Mouse (Mus musculus) cerebellum, postnatal 4 days (tissue): ENCODE measurements around the gene Mrtfb.

Experiments
- DNase-seq, 2 experiments: peaks; one replicate each; pipeline ENCODE4 v3.0.0; 2022; ENCODE audit warnings: low spot score in 2 of 2, mixed read lengths in 1 of 2

The Mrtfb gene

DNA sequence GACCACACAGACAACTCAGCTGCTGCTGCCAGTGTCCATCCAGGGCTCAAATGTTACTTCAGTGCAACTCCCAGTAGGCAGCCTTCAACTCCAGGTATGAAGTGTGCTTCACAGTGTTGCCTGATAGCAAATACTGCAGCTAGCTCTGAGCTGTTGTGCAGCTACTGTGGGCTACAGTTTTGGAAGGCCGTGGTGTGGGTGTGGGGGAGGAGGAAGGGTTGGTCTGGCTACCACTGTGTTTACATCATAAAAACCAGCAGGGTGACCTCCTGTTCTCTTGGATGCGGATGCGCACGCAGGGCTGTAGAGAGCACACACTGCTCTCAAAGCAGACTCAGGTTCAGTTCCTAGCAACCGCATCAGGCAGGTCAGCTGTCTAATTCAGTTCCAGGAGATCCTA, 145.3 kb downstream of the Mrtfb start:
- DNase-seq: no peak

DNA sequence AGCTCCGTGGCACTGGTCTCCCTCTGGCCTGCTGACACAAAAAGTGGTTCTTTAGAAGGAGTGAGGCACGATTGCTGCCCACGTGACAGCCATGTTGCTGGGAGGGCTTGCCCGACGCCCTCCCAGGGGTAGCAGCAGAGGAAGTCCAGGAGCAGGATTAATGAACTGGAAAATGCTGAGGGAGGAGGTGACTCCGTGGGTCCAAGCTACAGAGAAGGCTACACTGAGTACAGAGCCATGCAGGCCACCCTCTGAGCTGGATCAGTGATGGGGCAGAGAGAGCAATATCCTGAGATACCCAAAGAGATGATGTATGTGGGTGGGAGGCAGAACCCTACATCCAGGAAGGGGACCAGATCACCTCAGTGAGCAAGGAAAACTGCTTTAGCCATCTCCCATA, 148.4 kb downstream of the Mrtfb start:
- DNase-seq: no peak

DNA sequence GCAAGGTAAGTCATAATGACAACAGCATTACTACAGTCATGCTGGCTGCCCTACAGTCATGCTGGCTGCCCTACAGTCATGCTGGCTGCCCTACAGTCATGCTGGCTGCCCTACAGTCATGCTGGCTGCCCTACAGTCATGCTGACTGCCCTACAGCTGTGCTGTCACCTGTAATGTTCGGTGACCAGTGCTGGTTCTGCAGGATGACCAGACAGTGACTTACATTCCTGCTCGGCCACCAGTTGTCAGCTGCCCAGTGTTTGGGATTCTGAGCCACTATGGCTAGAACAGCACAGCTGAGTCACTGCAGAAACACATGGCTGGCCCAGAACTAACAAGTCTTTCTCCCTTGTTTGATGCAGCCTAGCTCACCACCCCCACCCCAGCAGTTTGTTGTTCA, 149.1 kb downstream of the Mrtfb start:
- DNase-seq: no peak

DNA sequence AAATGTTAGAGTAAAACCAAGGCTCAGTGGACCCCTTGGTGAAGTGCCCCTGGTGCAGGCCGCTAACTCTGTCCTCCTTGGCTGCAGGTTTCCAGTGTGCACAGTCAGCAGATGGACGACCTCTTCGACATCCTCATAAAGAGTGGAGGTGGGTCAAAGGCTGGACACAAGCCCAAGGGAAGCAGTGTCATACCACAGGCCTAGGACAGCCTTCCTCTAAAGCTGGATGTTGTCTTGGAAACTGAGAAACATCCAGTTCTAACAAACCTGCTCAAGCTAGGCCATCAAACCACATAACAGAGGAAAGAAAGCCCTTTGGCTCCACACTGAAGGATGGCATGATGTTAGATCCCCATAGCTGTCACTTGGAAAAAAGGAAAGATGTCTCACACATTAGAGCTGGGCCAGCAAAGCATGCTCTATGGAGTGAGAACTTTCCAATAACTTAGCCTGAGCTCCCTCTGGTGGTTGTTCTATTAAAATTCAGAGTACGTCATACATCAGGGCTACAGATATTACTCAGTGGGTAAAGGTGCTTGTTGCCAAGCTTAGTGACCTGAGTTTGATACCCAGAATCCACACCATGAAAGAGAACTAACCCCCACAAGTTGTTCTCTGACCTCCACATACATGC, 153.4 kb downstream of the Mrtfb start:
- peak in 1 of 2 experiments; percentile 34 for DNase-seq

DNA sequence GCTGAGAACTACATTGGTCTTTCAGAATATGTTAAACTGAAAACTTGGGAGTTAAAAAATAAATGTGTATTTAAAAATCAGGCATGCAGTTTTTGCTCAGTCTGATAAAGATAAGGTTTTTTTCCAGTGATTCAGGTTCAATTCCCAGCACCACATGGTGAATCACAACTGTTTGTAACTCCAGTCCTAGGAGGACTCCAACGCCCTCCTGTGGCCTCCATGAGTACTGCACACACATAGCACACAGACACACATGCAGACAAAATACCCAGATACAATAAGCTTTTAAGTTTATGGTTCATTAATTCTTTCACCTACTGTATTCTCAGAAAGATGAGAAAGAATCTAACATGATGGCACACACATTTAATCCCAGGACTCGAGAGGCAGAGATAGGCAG, 154.5 kb downstream of the Mrtfb start:
- DNase-seq: no peak

DNA sequence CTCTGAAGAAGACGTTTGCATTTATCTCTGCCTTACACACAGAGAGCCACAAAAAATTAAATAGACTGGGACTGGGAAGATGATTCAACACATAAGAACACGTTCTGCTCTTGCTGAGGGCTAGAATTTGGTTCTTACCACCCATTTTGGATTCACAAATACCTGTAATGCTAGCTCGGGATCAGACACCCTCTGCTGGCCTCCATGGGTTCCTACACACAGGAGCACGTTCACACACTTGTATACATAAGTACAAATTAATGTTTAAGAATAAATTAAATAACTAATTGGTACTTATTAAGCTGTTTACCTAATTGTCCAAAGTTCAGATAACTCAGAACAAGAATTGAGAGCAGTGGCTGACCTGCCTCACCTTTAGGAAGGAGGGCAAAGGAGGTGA, 155.2 kb downstream of the Mrtfb start:
- no peak for DNase-seq

DNA sequence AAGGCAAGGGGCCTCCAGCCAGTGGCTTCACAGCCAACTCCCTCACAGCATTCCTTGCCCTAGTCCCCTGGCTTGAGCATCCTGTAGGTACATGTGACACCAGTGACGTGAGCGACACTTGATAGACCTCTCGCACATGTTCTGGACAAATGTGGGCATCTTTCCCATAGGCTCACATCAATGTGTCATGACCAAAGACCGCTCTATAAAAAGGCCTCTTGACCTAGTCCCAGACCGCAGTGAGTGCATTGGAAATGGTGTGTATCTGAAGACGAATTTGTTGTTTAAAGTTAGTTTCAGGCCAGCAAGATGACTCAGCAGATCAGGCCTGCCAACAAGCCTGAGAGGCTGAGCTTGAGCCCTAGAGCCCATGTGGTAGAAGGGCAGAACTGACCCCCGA, 158.3 kb downstream of the Mrtfb start:
- DNase-seq: no peak

DNA sequence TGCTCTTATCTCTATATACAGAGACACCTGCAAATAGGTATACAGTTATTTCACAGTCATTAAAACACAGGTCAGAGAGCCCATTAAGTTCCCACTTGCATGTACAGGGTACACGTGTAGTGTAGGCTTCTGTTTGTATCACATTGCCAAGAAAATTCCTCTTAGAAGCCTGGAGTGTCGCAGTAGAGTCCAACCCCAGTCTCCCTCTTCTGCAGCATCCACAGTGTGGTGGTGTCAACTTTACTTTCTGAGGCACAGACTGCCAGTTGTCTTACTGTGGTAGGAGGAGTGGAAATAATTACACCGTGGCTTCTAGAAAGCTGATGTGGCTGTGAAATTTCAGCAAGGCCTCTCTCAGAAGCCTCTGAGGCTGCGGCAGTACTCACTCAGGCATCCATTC, 158.7 kb downstream of the Mrtfb start:
- DNase-seq: no peak

DNA sequence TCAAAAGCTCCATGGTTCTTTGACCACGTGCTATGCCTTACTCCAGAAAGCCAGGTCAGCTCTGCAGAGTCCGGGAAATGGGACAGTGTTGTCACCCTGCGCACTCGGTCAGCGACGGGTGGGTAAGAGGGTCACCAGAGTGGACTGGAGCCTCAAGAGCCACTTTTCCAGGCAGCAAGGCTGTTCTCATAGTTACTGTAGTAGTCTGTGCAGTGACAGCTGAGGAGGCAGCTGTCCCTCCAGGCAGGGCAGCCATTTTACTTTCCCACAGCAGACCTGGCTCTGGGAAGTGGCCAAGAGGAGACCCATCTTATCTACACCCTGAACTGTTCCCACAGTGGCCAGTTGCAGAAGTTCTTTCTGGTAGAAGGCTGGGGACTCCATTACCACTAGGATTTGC, 159.2 kb downstream of the Mrtfb start:
- DNase-seq: no peak

DNA sequence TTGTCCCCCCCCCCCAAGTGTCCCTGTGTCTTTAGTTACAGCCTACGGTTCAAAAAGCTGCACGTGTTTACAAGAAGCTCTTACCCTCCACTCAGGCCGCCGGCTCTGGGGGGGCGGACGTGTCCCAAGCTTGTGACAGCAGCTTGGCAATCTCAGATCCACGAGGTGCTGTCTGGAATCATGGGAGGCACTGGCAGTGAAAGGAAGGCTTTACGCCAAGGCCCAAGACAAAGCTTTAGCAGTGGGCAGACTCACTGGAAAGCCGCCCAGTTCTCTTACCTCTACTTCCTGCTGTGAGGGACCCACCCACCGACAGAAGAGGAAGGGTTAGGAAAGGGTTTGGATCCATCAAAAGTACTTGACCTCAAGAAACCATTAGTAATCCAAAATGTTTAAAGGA, 160.2 kb downstream of the Mrtfb start:
- peak in 1 of 2 experiments; percentile 28 for DNase-seq

DNA sequence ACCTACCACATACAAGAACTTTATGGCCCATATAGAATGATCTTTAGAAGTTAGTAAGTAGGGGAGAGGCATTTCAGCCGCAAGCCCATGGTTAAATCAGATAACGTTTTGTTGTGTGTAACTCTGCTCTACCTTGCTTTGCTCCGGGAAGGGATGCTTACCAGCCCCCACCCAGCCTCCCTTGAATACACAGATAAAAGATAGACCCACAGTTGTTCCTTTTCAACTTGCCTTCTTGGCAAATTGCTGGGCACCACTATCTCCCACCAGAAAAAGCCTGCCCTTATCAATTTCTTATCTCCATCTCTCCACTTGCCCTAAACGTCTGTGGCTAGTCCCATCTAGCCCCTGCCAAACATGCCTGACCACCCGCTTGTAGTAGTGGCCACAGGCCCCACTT, 161.6 kb downstream of the Mrtfb start:
- no peak for DNase-seq

DNA sequence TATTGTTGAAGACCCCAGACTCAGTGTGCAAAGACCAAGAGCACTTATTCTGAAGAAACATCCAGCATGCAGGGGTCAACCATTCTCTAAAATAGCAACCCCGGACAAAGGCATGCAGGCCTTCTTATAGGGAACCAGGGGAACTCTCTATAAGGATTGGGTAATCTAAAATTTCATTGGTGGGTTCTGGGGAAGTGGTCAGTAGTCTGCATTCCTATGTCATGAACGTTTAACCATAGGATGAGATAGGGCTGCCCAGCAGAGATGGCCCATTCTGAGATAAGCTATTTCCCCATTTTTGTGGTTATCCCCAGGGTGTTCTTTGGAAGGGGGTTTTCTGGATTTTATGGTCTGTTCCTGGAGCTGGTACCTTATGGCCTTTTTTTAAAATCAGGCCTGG, 163.5 kb downstream of the Mrtfb start:
- no peak for DNase-seq

DNA sequence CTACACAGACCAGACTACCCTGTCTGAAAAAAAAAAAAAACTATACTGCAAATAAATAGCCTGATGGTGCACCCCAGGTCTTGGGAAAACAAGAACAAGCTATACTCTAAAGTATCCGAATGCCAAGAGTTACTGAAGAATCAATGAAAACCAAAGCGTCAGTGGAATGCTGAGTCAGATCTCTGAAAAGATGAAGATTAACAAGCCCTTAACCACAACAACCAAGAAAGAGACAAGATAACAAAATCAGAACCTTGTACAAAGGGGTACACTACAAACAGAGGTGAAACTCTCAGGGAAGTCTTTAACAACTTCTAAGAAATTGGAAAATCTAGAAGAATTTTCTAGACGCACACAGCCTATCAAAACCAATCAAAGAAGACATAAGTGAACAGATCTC, 166.2 kb downstream of the Mrtfb start:
- DNase-seq: no peak

DNA sequence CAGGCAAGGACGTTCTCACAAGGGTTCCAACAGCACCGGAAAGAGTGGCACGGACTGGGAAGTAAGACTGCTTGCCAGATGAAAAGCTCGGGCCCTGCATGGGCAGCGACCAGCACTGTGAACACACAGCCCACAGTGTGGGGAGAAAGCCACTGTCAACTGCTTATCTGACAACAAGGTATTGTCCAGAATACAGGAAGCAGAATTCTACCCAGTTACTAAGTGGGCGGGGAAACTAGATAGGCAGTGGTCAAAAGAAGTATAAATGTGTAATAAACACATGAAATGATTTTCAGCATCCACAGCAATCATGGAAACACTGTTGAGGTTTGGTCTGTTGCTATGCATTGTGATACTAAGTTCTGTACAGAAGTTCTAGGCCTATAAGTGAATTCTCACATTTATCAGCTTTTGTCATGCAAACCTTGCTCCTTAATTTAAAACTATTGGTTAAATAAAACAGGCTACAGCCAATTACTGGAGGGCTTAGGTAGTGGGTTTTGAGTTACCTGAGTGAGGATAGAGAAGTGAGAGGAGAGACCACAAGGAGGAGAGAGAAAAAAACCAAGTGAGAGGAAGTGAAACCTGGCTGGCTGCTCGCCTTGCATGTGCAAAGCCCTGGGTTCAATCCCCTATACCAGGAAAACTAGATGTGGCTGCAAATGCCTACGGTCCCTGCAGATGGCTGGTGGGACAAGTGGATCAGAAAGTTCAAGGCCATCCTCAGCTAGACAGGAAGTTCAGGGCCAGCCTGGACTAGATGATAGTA, 167.5 kb downstream of the Mrtfb start:
- DNase-seq: no peak

DNA sequence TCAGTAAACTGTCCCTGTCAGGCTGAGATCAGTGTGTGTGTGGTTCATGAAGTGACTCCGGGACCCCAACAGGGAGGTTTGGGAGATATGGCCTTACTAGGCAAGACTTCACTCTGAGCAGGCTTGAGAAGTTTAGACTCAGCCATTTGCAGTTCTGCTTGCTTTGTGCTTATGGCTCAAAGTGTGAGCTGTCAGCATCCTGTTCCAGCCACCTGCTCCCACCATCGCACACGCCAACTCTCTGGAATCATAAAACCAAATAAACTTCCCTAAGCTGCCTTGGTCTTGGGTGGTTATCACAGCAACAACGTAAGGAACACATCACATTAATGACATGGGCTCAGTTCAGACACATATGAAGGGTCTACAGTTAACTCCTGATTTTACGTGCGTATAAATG, 169.5 kb downstream of the Mrtfb start:
- DNase-seq: no peak

DNA sequence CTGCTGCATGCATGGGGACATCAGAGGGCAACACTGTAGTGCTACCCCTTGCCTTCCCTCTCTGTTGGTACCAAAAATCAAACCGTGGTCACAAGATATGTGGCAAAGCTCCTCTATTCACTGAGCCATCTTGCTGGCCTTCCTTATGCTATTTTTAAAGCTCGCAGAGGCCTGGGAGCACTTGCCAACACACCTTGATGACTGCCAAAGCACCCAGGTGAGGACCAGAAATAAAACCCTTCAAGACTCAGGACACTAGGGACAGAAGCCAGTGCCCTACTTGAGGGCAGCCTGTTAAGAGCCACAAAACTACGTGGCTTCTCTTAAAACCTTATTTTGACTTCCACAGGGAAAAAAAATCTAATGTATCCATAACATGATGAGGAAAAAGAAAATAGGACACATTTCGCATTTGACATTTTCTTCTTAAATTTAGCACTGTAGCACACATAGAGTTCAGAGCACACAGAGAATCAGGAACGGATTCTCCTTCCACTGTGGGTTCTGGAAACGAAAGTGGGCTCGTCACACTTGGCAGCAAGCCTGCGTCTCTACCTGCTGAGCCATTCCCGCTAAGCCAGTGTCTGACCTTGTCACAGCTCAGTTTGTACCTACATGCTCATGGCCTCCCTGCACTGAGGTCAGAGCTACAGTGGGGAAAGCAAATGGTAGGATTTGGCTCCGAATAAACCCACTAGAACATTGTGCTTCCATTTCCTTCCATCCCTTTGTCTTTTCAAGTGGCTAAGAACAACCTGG, 170.7 kb downstream of the Mrtfb start:
- no peak for DNase-seq

DNA sequence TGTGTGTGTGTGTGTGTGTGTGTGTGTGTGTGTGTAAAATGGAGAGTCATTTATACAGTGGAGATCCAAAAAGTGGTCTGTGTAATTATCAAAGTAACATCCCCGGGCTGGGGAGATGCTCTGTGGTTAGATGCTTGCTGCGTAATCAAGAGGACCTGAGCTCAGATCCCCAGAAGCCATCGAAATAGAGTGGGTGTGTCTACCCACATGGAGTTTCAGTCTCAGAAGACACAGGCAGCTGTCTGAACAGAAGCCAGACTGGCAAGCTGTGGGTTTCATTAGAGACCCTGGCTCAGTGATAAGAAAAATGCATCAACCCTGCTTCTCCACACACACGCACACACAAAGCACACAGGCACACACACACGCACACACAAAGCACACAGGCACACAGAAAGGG, 171.8 kb downstream of the Mrtfb start:
- DNase-seq: no peak

DNA sequence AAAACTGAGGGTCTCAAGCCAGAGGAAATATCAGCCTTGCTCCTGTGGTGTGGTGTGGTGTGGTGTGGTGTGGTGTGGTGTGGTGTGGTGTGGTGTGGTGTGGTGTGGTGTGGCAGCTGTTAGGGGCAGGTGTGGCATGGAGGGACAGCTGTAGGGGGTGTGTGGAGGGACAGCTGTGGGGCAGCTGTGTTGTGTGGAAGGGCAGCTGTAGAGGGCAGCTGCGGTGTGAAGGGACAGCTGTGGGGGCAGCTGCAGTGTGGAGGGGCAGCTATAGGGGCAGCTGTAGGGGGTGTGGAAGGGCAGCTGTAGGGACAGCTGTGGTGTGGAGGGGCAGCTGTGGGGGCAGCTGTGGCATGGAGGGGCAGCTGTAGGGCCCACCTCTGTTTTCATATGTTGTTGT, 172.5 kb downstream of the Mrtfb start:
- no peak for DNase-seq

DNA sequence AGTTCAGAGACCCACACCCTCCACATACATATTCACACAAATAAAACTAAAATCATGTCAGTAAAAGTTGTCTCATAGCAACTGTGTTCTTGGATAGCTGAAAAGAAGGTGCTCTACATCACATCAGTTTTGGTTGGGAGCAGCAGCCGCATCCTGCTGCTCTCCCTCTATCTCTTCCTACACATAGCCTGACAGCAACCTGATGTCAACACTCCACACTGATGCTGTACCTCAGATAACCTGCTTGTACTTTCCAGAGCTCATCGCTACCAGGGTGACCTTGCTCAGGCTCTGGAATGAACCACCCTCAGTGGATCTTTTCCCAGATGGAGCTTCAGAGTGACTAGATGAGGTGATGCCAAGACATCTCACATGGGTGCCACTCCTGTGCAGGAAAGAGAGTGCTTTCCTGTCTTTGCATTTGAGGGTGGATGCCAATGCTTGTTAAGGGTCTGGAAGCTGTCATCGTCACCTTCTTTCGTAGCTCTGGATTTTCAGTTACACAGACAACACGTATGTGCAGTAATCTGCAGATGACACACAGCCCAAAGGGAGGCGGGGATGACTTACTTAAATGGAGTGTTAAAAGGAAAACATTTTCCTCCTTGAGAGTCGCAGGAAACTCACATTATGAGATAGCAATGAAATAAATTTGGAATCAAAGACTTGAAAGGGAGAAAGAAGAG, 173.8 kb downstream of the Mrtfb start:
- no peak for DNase-seq

DNA sequence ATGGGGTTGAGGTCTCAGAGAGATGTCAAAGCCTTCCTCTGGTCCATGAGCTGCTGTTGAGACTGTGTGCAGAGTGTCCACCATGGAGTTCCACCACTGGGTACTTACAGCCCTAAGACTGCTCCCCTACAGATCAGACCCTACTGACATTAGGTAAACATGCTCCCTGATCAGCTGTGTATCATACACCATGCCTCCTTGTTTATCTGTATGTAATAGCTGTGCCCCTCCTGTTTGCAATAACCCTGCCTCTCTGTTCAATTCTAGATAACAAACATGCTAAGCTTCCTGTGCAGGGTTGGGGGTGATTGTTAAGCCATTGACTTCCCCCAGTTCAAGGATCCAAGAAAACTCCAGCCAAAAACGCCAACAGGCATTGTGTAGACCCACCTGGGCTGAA, 174.7 kb downstream of the Mrtfb start:
- no peak for DNase-seq

DNA sequence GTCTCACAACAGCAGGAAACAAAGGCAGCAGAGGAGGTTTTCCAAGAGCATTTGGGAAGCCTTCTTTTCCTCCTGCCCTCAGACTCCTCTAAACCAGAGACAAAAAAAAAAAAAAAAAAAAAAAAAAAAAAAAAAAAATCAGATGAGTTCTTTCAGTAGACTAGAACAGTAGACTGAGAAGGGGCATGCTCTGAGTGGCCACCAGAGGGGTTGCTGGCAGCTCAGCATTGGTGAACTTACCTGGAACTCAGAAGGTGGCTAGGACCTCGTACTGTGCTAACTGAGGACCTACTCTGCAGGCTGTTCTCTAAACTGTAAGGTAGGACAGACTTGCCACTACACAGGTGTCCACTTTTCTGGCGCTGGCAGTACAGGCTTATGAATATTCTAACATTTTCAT, 179.3 kb downstream of the Mrtfb start:
- DNase-seq: no peak

DNA sequence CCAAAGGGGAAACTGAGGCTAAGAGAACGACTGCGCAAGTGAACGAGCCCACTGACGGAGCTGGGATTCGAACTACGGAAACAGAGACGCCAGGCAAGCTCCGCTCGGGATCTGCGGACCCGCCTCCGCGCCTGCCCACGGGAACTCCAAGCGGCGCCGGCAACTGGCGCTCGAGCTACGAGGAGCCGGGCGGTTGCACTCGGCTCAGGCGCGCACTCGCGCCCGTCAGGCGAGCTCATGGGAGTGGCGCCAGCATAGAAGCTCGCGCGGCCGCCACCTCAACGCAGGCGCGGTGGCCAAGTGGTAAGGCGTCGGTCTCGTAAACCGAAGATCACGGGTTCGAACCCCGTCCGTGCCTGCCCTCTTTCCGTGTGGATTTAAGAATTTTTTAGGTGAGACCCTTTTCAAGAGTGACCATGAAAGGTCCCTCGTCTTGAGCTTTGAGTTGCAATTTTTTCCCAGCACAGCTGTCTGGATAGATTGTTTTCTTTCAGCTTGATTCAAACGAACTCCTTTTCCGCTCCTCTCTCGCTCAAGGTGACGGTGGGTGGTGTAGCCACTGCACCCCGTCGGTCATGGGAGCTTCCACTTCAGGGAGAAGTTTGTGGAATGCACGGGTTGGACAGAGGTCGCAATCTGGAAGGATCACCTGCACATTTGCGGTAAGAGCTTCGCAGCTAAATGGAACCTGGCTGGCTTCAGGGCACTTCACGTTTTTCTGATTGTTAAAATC, 180.9 kb downstream of the Mrtfb start:
- peak; percentile 97 to 99 for DNase-seq
